Mouse (Mus musculus): ENCODE results near the gene Map2.

GRCm38 (mm10) chr1:66177489-66178170 lies 2.6 kb downstream of the Map2 start:
- TF ChIP-seq CTCF (IDR thresholded peaks at IDR 0.05; ENCODE audit: insufficient read depth, low read depth, low read length) (no peak), POLR2A (IDR thresholded peaks at IDR 0.05; ENCODE audit: insufficient read depth, low read depth, low read length) (no peak)
